Mouse (Mus musculus) megakaryocyte, adult 5-6 weeks (primary cell): Measurements from ENCODE around the gene Mrps23. TPM values are rescaled to one million over a fixed set of nuclear protein-coding genes. Genes with fewer than 3 reads are reported as not detected.
"Not testable (repeated sequence)": the region's sequence is repeated elsewhere in the genome, so short reads cannot be mapped to it uniquely, and the experiment has no call there.

ENCODE experiments used
- ATAC-seq: 2 replicates; pipeline ENCODE4 v1.8.0; 2016; ENCODE audit warnings: mild to moderate bottlenecking, inconsistent platforms; ENCODE audit not compliant: poor library complexity, severe bottlenecking
- total RNA-seq, 2 experiments: library from RNA; stranded (forward) in 1 of 2; stranded (reverse) in 1 of 2; fragments of 153-499, 151-499 nt in 1 of 2; fragments of 221-1000, 200-1000 nt in 1 of 2; gene quantifications; 2 replicates each; pipeline versions ENCODE4 v1.2.3 to v1.2.4; 2015 to 2017

Gene Mrps23
- total RNA-seq, 2 experiments from 2014 or later: 39.4 to 62.2 TPM

- peak; percentile 49 for ATAC-seq
These were observed 593 bp downstream of the Mrps23 start for GRCm38 (mm10) chr11:88204593-88205368.

GRCm38 (mm10) chr11:88206576-88206975, 2.4 kb downstream of the Mrps23 start:
- ATAC-seq: not testable (repeated sequence)

DNA sequence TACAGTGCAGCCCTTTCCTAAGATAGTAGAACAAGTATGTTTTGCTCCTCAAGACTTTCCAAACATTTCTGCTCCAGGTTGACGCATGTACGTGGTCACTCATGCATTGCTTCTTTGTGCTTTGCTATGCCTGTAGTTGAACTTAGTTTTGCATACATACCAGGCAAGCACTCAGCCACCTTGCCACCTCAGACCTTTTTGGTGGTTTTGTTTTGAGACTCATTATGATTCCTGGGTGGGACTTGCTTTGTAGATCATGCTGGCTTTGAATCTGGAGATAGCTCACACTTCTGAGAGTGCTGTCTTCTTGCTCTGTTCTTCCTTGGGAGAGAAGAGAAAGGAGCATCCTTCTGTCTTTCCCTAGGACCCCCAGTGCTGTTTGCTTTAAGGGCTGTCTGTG, 3.5 kb downstream of the Mrps23 start:
- no peak for ATAC-seq

GRCm38 (mm10) chr11:88211824-88212582, 7.8 kb downstream of the Mrps23 start:
- no peak for ATAC-seq

DNA sequence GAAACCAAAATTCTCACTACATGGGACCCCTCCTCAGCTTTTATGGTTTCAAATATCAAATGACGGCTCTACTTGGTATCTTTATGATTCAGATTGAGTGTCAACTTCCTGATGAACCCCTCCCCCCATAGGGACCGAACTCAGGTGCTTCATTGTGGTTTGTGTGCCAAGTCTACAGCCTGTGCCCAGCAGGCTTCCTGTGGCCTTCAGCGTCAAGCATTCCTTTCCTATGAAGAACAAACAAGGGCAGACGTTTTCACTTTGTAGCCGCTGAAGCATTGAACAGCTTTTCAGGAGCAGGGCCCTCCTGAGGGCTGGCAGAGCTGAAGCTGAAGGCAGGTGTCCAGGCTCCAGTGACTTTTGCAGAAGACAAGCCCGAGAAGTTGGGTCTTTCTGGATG, 9.6 kb downstream of the Mrps23 start:
- ATAC-seq: no peak

- ATAC-seq: peak; percentile 37; the same call in 1 of the 2 replicates
These were observed 11.0 kb downstream of the Mrps23 start for GRCm38 (mm10) chr11:88214881-88215831.

DNA sequence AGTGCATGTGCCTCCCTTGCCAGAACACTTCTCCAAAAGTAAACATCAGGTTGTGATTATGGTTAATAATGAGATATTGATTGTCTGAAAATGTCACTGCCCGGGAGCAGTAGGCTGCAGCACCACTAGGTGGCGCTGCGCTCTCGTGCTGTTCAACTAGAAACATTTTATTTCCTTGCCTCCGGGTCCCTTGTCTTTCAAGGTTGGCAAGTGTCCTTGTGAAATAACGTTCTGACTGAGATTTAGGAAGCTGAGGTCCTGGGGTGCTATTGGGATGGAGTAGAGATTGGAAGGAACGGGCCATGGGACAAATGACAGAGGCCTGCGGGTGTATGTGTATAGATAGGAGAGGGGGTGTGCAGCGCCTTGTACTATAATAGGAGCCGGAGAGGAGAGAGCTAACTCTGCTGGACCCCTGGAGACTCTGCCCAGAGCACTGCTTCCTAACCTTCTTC, 12.1 kb downstream of the Mrps23 start:
- ATAC-seq: peak; percentile 66

DNA sequence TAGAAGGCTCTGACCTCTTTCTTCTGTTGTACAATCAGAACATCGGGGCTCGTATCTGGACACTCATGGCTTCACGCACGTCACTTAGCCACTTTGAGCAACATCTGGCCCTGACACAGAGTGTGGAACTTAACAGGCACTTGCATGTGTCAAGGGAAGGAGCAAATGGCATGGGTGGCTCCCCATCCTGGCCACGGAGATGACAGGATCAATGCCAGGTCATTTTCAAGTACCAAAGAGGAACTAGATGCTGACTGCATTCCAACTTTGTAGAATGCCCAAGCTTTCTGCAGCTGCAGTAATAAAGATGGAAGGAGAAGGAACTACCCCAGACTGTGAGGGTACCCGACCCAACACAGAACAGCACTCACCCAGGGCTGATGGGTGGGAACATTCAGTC, 14.0 kb downstream of the Mrps23 start:
- no peak for ATAC-seq

DNA sequence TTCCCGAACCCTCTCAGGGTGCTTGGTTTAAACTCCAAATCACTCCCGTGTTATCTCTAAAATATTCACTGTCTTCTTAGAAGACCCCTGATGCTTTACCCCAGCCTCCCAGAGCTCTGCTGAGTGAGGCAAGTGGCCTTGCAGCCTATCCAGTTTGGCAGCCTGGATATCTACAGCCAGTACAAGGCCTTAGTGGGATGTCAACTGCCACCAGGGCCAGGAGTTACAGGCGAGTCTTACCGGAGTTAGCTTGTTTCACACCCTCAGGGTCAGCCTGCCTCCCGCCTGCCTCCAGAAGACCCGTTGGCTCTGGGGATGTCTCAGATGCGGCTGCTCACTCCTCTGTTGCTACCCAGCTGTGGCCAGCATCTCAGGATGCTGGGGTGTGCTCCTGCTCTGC, 14.4 kb downstream of the Mrps23 start:
- no peak for ATAC-seq

GRCm38 (mm10) chr11:88221929-88222475, 17.8 kb downstream of the Mrps23 start:
- ATAC-seq: no peak

DNA sequence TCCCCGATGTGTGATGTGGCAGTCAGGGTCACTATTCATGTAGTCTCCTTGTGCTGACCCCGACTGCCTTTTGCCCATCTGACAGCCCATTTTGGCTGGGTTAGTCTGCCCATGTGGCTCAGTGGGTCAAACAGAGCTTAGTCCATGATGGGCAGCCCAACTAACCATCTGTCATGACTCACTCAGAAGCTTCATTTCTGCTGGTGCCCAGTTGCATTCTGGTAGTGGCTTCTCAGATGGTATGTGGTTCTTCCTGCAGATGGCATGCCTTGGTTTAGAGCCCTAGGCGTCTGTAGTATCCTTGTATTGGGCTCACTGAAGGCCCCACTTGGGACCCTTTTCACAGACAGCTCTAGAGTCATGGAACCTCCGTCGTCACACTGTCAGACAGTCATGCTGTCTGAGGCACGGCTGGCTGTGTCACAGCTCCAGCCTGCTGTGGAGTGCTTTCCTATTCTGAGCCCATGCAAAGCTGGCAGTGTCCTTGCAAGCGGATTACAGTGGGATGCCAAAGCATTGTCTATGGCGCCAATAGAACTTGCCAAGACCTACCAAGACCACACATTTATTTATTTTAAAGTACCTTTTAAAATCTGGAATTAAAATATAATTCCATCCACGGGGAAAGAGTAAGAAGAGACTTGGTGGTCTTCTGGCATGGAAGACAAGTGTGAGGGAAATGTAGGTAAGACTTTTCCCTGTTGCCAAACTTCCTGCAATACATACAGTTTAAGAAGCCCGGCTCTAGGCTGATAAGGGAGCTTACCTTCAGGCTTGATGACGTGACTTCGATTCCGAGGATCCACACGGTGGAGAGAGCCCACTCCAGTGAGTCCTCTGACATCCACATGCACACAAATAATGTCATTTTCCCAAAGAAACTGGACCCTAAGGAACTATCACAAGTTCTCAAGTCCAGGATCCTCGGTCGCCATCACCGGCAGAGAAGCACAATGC, 23.1 kb downstream of the Mrps23 start:
- ATAC-seq: no peak

GRCm38 (mm10) chr11:88231213-88231790, 27.1 kb downstream of the Mrps23 start:
- ATAC-seq: no peak

- ATAC-seq: peak; percentile 81
These were observed 29.6 kb downstream of the Mrps23 start for GRCm38 (mm10) chr11:88233528-88234427.

- ATAC-seq: no peak
These were observed 30.6 kb downstream of the Mrps23 start for GRCm38 (mm10) chr11:88234789-88235188.

DNA sequence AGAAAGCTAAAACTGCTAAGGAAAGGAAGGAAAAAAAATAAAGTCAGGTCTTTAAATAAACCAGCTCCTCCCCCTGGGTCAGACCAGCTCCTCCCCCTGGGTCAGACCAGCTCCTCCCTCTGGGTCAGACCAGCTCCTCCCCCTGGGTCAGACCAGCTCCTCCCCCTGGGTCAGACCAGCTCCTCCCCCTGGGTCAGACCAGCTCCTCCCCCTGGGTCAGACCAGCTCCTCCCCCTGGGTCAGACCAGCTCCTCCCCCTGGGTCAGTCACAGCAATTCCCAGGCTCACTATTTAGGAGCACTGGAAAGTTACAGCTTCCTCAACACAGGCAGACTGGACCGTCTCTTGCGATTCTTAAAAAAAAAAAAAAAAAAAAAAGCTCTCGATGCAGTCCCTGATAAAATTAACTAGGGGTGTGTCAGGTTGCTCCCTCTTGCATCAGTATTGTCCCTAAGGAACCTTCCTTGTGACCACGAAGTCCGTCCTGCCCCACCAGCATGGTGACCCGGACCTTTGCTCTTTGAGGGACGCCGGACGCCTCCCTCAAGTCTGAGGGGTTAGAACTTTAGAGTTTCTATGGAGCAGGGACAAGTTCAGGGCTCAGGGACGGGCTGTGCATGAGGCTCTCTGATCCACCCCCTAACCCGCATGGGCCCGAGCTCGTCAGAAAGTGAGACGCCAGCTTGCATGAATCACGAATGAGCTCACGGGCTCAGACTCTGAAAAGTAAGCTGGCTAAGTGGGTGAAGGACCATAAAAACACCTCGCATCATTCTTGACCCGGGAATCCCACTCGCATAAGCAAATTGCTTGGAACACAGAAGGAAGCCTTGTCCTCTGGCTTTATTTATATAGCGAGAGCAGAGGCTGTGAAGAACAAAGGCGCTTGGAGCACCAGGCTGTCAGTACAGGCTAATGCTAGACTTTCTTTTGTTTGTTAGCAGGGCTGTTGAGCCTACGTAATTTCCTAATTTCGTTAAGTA, 31.3 kb downstream of the Mrps23 start:
- peak; percentile 31; the same call in 1 of the 2 replicates for ATAC-seq

GRCm38 (mm10) chr11:88240275-88240674, 36.1 kb downstream of the Mrps23 start:
- ATAC-seq: no peak
